Mouse (Mus musculus): ENCODE results near the gene 1520401A03Rik. TPM values are rescaled to one million over a fixed set of nuclear protein-coding genes. Genes with fewer than 3 reads are reported as not detected.

The 1520401A03Rik gene
- total and polyA plus RNA-seq, 2 experiments from 2014 or later, result not detected

GRCm38 (mm10) chr17:23725999-23726757 lies 3.6 kb upstream of the 1520401A03Rik start, which contains the start of gene Pkmyt1:
Gene Pkmyt1, plus strand, starts transcription at chr17:23726336.
- 1% methylated on average over 63 of the region's 73 CpGs for WGBS
- peak within 1 kb of the TSS; percentile 60 for H3K9ac ChIP-seq (replicated peaks; ENCODE audit: low read depth, low read length)
- H3K27ac ChIP-seq (ENCODE audit: low read depth), result peak within 1 kb of the TSS; percentile 89
- H3K4me3 ChIP-seq (ENCODE audit: low read depth, low read length), result peak within 1 kb of the TSS; percentile 90
- no peaks in the 10 kb centered on the region for H3K27me3 ChIP-seq (ENCODE audit: control insufficient read depth, insufficient read depth, low read length)
- TF ChIP-seq CTCF (IDR thresholded peaks at IDR 0.05; ENCODE audit: low read depth) (no peak), EP300 (IDR thresholded peaks at IDR 0.05; ENCODE audit: low read depth) (no peak)
- peak within 1 kb of the TSS; percentile 95 for H3K4me2 ChIP-seq (ENCODE audit: low read depth, low read length)
- ATAC-seq (ENCODE audit: insufficient read depth, low read depth) (peak; percentile 96), DNase-seq (ENCODE audit: low spot score) (peak; percentile 92)
- H3K4me1 ChIP-seq (ENCODE audit: control insufficient read depth, insufficient read depth), result peaks cover 6% of the 10 kb centered on the region; the same call in 1 of the 2 replicates
- no peaks in the 10 kb centered on the region for H3K36me3 ChIP-seq (replicated peaks; ENCODE audit: control insufficient read depth, insufficient read depth, low read length)
- H3K9me3 ChIP-seq (replicated peaks; ENCODE audit: control insufficient read depth, low read length), result no peaks in the 10 kb centered on the region

GRCm38 (mm10) chr17:23725477-23725876 lies 2.9 kb upstream of the 1520401A03Rik start:
- no peaks in the 10 kb centered on the region for H3K27me3 ChIP-seq (ENCODE audit: control insufficient read depth, insufficient read depth, low read length)
- peaks cover 6% of the 10 kb centered on the region; the same call in 1 of the 2 replicates for H3K4me1 ChIP-seq (ENCODE audit: control insufficient read depth, insufficient read depth)
- ATAC-seq (ENCODE audit: insufficient read depth, low read depth) (no peak), DNase-seq (ENCODE audit: low spot score) (no peak)
- H3K36me3 ChIP-seq (replicated peaks; ENCODE audit: control insufficient read depth, insufficient read depth, low read length), result no peaks in the 10 kb centered on the region
- TF ChIP-seq CTCF (IDR thresholded peaks at IDR 0.05; ENCODE audit: low read depth) (no peak), EP300 (IDR thresholded peaks at IDR 0.05; ENCODE audit: low read depth) (no peak)
- peak overlapping the region; percentile 95 for H3K4me2 ChIP-seq (ENCODE audit: low read depth, low read length)
- 58% methylated on average over 4 of the region's 4 CpGs for WGBS
- no peak overlapping the region for H3K27ac ChIP-seq (ENCODE audit: low read depth)
- no peaks in the 10 kb centered on the region for H3K9me3 ChIP-seq (replicated peaks; ENCODE audit: control insufficient read depth, low read length)
- H3K4me3 ChIP-seq (ENCODE audit: low read depth, low read length), result peak overlapping the region; percentile 90; the same call in 1 of the 2 replicates
- H3K9ac ChIP-seq (replicated peaks; ENCODE audit: low read depth, low read length), result peak overlapping the region; percentile 49; the same call in 1 of the 2 replicates

- Histone ChIP-seq H3K27ac (ENCODE audit: low read depth) (no peak overlapping the region), H3K9ac (replicated peaks; ENCODE audit: low read depth, low read length) (no peak overlapping the region), H3K9me3 (replicated peaks; ENCODE audit: control insufficient read depth, low read length) (no peaks in the 10 kb centered on the region), H3K4me3 (ENCODE audit: low read depth, low read length) (no peak overlapping the region), H3K27me3 (ENCODE audit: control insufficient read depth, insufficient read depth, low read length) (no peaks in the 10 kb centered on the region), H3K4me1 (ENCODE audit: control insufficient read depth, insufficient read depth) (peaks cover 6% of the 10 kb centered on the region; the same call in 1 of the 2 replicates), H3K36me3 (replicated peaks; ENCODE audit: control insufficient read depth, insufficient read depth, low read length) (no peaks in the 10 kb centered on the region), H3K4me2 (ENCODE audit: low read depth, low read length) (no peak overlapping the region)
- DNase-seq (ENCODE audit: low spot score), result no peak
- ATAC-seq (ENCODE audit: insufficient read depth, low read depth), result no peak
- WGBS, result 84% methylated on average over 2 of the region's 2 CpGs
- no peak for TF ChIP-seq CTCF (IDR thresholded peaks at IDR 0.05; ENCODE audit: low read depth)
- no peak for TF ChIP-seq EP300 (IDR thresholded peaks at IDR 0.05; ENCODE audit: low read depth)
Observed at GRCm38 (mm10) chr17:23721886-23722285, 697 bp downstream of the 1520401A03Rik start.

- Histone ChIP-seq H3K27ac (ENCODE audit: low read depth) (no peak overlapping the region), H3K4me2 (ENCODE audit: low read depth, low read length) (no peak overlapping the region), H3K4me1 (ENCODE audit: control insufficient read depth, insufficient read depth) (no peaks in the 10 kb centered on the region), H3K4me3 (ENCODE audit: low read depth, low read length) (no peak overlapping the region), H3K9me3 (replicated peaks; ENCODE audit: control insufficient read depth, low read length) (no peaks in the 10 kb centered on the region), H3K27me3 (ENCODE audit: control insufficient read depth, insufficient read depth, low read length) (no peaks in the 10 kb centered on the region), H3K36me3 (replicated peaks; ENCODE audit: control insufficient read depth, insufficient read depth, low read length) (no peaks in the 10 kb centered on the region), H3K9ac (replicated peaks; ENCODE audit: low read depth, low read length) (no peak overlapping the region)
- no peak for DNase-seq (ENCODE audit: low spot score)
- WGBS, result 31% methylated on average over 1 of the region's 1 CpGs
- no peak for ATAC-seq (ENCODE audit: insufficient read depth, low read depth)
- TF ChIP-seq CTCF (IDR thresholded peaks at IDR 0.05; ENCODE audit: low read depth) (no peak), EP300 (IDR thresholded peaks at IDR 0.05; ENCODE audit: low read depth) (no peak)
Observed at GRCm38 (mm10) chr17:23719455-23719854, 3.1 kb downstream of the 1520401A03Rik start.

GRCm38 (mm10) chr17:23717003-23717402 lies 5.6 kb downstream of the 1520401A03Rik start:
- Histone ChIP-seq H3K4me3 (ENCODE audit: low read depth, low read length) (no peak overlapping the region), H3K27me3 (ENCODE audit: control insufficient read depth, insufficient read depth, low read length) (no peaks in the 10 kb centered on the region), H3K27ac (ENCODE audit: low read depth) (no peak overlapping the region), H3K4me2 (ENCODE audit: low read depth, low read length) (no peak overlapping the region), H3K36me3 (replicated peaks; ENCODE audit: control insufficient read depth, insufficient read depth, low read length) (no peaks in the 10 kb centered on the region), H3K9me3 (replicated peaks; ENCODE audit: control insufficient read depth, low read length) (no peaks in the 10 kb centered on the region), H3K9ac (replicated peaks; ENCODE audit: low read depth, low read length) (no peak overlapping the region), H3K4me1 (ENCODE audit: control insufficient read depth, insufficient read depth) (no peaks in the 10 kb centered on the region)
- no peak for DNase-seq (ENCODE audit: low spot score)
- ATAC-seq (ENCODE audit: insufficient read depth, low read depth), result no peak
- TF ChIP-seq EP300 (IDR thresholded peaks at IDR 0.05; ENCODE audit: low read depth) (no peak), CTCF (IDR thresholded peaks at IDR 0.05; ENCODE audit: low read depth) (no peak)
- WGBS, result 64% methylated on average over 2 of the region's 2 CpGs
